Mouse (Mus musculus) erythroblast, embryonic 14.5 days (primary cell): ENCODE measurements around the gene Fam117a.

Experiments
- GATA1 ChIP-seq: IDR thresholded peaks from 2 replicates; pipeline ENCODE4 v1.6.1; 2012; ENCODE audit warnings: low read length, inconsistent platforms, mixed read lengths
- TAL1 ChIP-seq: IDR thresholded peaks from 3 replicates; pipeline ENCODE4 v1.6.1; 2012; ENCODE audit warnings: low read length, inconsistent platforms, mixed read lengths

- no peak for TF ChIP-seq TAL1
- no peak for TF ChIP-seq GATA1
Observed at GRCm38 (mm10) chr11:95354945-95355660, 18.3 kb downstream of the Fam117a start.
